Comparison of ENCODE assay signal across 12 mouse cellular contexts in the genomic region with DNA sequence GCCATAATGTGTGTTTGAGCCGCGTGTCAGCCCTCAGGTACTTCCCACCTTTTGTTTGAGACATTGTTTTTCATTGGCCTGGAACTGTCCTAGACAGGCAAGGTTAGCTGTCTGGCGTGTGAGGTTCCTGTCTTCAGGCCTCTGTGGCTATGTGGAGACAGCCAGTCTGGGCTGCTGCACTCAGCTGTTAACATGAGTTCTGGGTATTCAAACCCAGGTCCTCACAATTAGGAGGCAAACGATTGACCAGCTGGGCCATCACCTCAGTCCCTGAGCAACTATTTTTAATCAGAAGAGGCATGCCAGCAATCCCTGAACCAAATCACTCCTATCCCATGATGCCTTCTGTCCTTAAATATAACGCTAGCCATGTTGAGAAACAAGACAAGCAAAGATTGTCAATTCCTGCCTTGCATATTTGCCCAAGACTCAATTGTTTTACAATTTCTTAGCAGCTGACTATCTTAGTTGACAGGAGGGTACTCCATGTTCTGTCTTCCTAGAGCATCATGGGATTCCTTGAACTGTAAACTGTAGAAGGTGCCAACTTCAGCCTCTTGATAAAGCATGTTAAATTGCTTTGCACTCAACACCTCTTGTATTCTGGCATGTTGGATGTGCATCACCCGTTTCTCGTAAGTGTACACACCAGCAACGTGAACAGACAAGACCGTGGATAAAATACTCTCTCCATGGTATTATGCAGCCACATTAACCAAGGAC.
"Had no signal": no experiment of that assay in that cellular context is flagged by ENCODE, and none has a peak within 500 bp of the region (broad histone marks: within the 10 kb centered on the region; RNA-seq: fewer than 3 reads in every experiment).

No protein-coding gene starts in this region.

- H3K9ac ChIP-seq: limb, embryonic 13.5 days; liver, embryonic 14.5 days; lung, embryonic 15.5 days; midbrain, embryonic 12.5 days; neural tube, embryonic 13.5 days had no signal

- H3K27ac ChIP-seq: kidney, postnatal 0 days; limb, embryonic 13.5 days; liver, embryonic 14.5 days; midbrain, embryonic 12.5 days; neural tube, embryonic 13.5 days; stomach, postnatal 0 days had no signal

- ATAC-seq: midbrain, embryonic 16.5 days had no signal

- H3K4me2 ChIP-seq: limb, embryonic 13.5 days; lung, embryonic 15.5 days; midbrain, embryonic 12.5 days; neural tube, embryonic 13.5 days had no signal

- DNase-seq: kidney, adult 9 months; kidney, postnatal 36 days; layer of hippocampus, adult 9-11 months; thymus, postnatal 4 days had no signal

- H3K36me3 ChIP-seq: limb, embryonic 13.5 days; lung, embryonic 15.5 days; midbrain, embryonic 12.5 days had no signal

- H3K9me3 ChIP-seq: limb, embryonic 13.5 days; lung, embryonic 15.5 days; midbrain, embryonic 12.5 days; neural tube, embryonic 13.5 days had no signal

- H3K4me3 ChIP-seq: limb, embryonic 13.5 days; lung, embryonic 15.5 days; midbrain, embryonic 12.5 days; neural tube, embryonic 13.5 days had no signal

- H3K27me3 ChIP-seq: limb, embryonic 13.5 days; lung, embryonic 15.5 days; midbrain, embryonic 12.5 days; neural tube, embryonic 13.5 days had no signal
